Mouse (Mus musculus) liver, embryonic 14.5 days (tissue): ENCODE data around the gene C2cd4c. TPM values are rescaled to one million over a fixed set of nuclear protein-coding genes. Genes with fewer than 3 reads are reported as not detected.
A peak's percentile ranks its signal among the peaks of the same experiment; 100 is the strongest.

Experiments
- ATAC-seq: fragments of 200-750 bp; cut with Nextera tagmentation; 2 replicates; pipeline ENCODE4 v1.8.0; 2017; ENCODE audit warnings: moderate number of reproducible peaks, mild to moderate bottlenecking, moderate library complexity; ENCODE audit not compliant: insufficient read depth
- DNase-seq, 3 experiments: peaks; one replicate each; pipeline ENCODE4 v3.0.0-alpha.2; 2012 to 2013; ENCODE audit warnings: low read depth in 3 of 3, low spot score in 3 of 3
- H3K27ac ChIP-seq: fragments of 300-500 bp; sonication (generic); 2 replicates; pipeline ENCODE4 v1.5.1; 2014; ENCODE audit warnings: moderate library complexity, mild to moderate bottlenecking, control low read depth, inconsistent platforms
- H3K27me3 ChIP-seq: fragments of 300-500 bp; sonication (generic); 2 replicates; pipeline ENCODE4 v1.6.1; 2014; ENCODE audit warnings: mild to moderate bottlenecking, low read length, moderate library complexity; ENCODE audit not compliant: control insufficient read depth, insufficient read depth
- H3K36me3 ChIP-seq: fragments of 300-500 bp; sonication (generic); replicated peaks from 2 replicates; pipeline ENCODE4 v1.6.1; 2014; ENCODE audit warnings: low read depth; ENCODE audit not compliant: control insufficient read depth, insufficient read depth
- H3K4me1 ChIP-seq, 2 experiments: fragments of 200-500 bp in 1 of 2; fragments of 300-500 bp in 1 of 2; sonication (generic) in 1 of 2; replicated peaks; 2 replicates each; pipeline ENCODE4 v1.6.1; 2012 to 2014; ENCODE audit warnings: antibody characterized with exemption in 1 of 2, inconsistent platforms in 1 of 2, low read length in 1 of 2; ENCODE audit not compliant: control insufficient read depth in 2 of 2, insufficient read depth in 2 of 2
- H3K4me2 ChIP-seq: fragments of 300-500 bp; sonication (generic); 2 replicates; pipeline ENCODE4 v1.6.1; 2014; ENCODE audit warnings: low read depth, mild to moderate bottlenecking, control low read depth, moderate library complexity
- H3K4me3 ChIP-seq, 2 experiments: fragments of 200-500 bp in 1 of 2; fragments of 300-500 bp in 1 of 2; sonication (generic) in 1 of 2; 2 replicates each; pipeline ENCODE4 v1.5.1; 2012 to 2014; ENCODE audit warnings: low read depth in 2 of 2, low read length in 2 of 2, mild to moderate bottlenecking in 2 of 2, control low read depth in 1 of 2, inconsistent platforms in 1 of 2, moderate library complexity in 1 of 2; ENCODE audit not compliant: insufficient read depth in 1 of 2
- H3K9ac ChIP-seq: fragments of 300-500 bp; sonication (generic); replicated peaks from 2 replicates; pipeline ENCODE4 v1.6.1; 2014; ENCODE audit warnings: mild to moderate bottlenecking, control low read depth, moderate library complexity
- H3K9me3 ChIP-seq: fragments of 300-500 bp; sonication (generic); 2 replicates; pipeline ENCODE4 v1.6.1; 2016; ENCODE audit warnings: low read length, mixed read lengths; ENCODE audit not compliant: control insufficient read depth
- CTCF ChIP-seq: IDR thresholded peaks from 2 replicates; pipeline ENCODE4 v1.5.1; 2016; ENCODE audit warnings: antibody characterized with exemption, low read depth, control low read depth
- EP300 ChIP-seq: IDR thresholded peaks from 2 replicates; pipeline ENCODE4 v1.6.1; 2016; ENCODE audit warnings: antibody characterized with exemption, low read depth
- WGBS: fragments of 180-500 bp; shearing (Covaris S2); extraction: QIAGEN DNeasy Blood & Tissue Kit; methylation state at CpG from one replicate; pipeline ENCODE4 v1.1.7; 2014; ENCODE audit not compliant: insufficient replicate concordance; 5-methylcytosine and 5-hydroxymethylcytosine counted together
- polyA plus RNA-seq, 2 experiments: library from polyadenylated mRNA; depleted of rRNA in 1 of 2; stranded (reverse) in 1 of 2; unstranded in 1 of 2; fragments of >200 nt; fragmentation: Nextera tagmentation in 1 of 2; extraction: Ambion mirVana in 1 of 2; gene quantifications; 2 replicates each; pipeline versions ENCODE4 v1.2.1 to v1.2.3; 2012 to 2014

Gene C2cd4c
- polyA plus RNA-seq, 2 experiments: 0.01 TPM; not detected in 1

DNA sequence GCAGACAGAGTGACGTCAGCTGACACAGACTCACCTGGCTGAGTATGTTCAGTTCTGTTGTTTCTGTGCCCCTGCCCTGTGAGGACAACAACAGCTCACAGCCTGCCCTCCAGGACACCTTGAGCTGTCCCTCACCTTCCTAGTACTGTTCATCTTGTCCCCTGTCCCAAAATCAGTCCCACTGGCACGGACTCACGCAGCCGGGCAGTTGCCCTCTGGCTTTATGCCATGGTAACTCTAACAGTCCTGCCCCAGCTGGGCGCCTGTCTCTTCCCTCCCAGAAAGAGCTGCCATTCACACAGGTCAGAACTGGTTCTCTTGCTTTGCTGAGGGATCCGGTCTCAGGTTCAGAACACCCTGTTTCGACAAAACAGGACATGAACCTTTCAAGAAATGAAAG lies 39.0 kb upstream of the C2cd4c start:
- 64% methylated on average over 7 of the region's 7 CpGs for WGBS
- TF ChIP-seq CTCF: no peak
- TF ChIP-seq EP300: no peak

DNA sequence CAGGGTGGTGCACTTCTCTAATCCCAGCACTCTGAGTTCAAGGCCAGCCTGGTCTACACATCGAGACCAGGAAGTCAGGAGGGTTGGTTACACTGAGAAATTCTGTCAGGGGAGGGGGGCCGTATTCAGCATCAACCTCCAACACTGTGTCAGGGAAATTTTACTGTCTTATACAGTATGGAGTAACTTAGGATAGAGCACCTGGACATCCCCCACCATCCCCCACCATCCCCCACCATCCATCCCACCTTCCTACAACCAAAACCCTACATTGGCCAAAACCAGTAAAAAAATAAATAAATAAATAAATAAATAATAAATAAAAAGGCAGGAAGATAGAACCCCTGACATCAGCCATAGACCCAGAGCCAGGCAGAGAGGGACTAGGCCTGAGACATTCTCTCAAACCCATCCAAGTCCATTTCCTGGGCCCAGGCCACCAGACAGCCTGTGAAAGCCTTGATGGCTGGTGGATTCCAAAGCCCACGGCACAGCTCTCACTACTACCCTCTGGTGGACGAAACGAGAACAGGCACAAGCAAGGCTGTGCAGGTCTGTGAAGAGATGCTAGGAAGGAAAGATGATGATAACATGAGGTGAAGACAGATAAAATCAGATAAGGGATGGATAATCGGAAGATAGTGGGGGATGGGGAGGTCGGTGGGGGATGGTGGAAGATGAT lies 35.4 kb upstream of the C2cd4c start:
- Histone ChIP-seq H3K27me3 (no peaks in the 10 kb centered on the region), H3K4me3 (no peak overlapping the region), H3K4me2 (no peak overlapping the region), H3K9ac (no peak overlapping the region), H3K27ac (no peak overlapping the region), H3K4me1 (no peaks in the 10 kb centered on the region), H3K9me3 (no peaks in the 10 kb centered on the region), H3K36me3 (no peaks in the 10 kb centered on the region)
- peak; percentile 31 to 43 (median 36) for DNase-seq
- WGBS: 18% methylated on average over 7 of the region's 7 CpGs
- ATAC-seq: no peak
- TF ChIP-seq EP300 (no peak), CTCF (peak; percentile 96)

More for the DNA sequence above, 39.0 kb upstream of the C2cd4c start:
- no peak overlapping the region for H3K4me3 ChIP-seq
- DNase-seq: no peak
- H3K9me3 ChIP-seq: no peaks in the 10 kb centered on the region
- no peak overlapping the region for H3K9ac ChIP-seq
- no peaks in the 10 kb centered on the region for H3K4me1 ChIP-seq
- ATAC-seq: no peak
- no peak overlapping the region for H3K4me2 ChIP-seq
- no peaks in the 10 kb centered on the region for H3K36me3 ChIP-seq
- H3K27ac ChIP-seq: no peak overlapping the region
- no peaks in the 10 kb centered on the region; the same call in 1 of the 2 replicates for H3K27me3 ChIP-seq

DNA sequence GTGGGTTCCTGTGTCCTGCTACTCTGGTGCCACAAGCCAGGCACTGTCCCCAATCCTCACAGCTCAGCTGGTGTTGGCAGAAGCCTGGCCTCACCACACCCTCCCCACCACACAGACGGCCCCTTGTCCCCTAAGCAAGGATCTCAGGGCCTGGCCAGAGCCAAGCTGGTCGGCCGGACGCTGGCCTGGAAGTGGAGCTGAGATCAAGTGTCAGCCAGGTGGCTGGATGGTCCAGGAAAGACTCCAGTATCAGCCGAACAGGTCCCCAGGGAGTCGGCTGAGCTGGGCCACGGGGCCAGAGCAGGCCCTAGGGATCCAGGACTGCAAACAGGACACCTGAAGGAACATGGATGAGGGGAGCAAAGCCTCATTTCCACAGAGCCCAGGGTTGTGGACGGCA lies 31.9 kb upstream of the C2cd4c start, which contains the start of gene Odf3l2:
Gene Odf3l2, minus strand, starts transcription at position 28 of the 400 bp plus-strand sequence.
- H3K9ac ChIP-seq: no peak within 1 kb of the TSS
- no peak for ATAC-seq
- TF ChIP-seq CTCF (no peak), EP300 (no peak)
- no peaks in the 10 kb centered on the region for H3K9me3 ChIP-seq
- WGBS: 63% methylated on average over 8 of the region's 8 CpGs
- H3K27ac ChIP-seq: no peak within 1 kb of the TSS
- H3K4me1 ChIP-seq: no peaks in the 10 kb centered on the region
- H3K27me3 ChIP-seq: no peaks in the 10 kb centered on the region
- DNase-seq: no peak
- H3K4me2 ChIP-seq: no peak within 1 kb of the TSS
- H3K4me3 ChIP-seq: no peak within 1 kb of the TSS
- no peaks in the 10 kb centered on the region for H3K36me3 ChIP-seq

DNA sequence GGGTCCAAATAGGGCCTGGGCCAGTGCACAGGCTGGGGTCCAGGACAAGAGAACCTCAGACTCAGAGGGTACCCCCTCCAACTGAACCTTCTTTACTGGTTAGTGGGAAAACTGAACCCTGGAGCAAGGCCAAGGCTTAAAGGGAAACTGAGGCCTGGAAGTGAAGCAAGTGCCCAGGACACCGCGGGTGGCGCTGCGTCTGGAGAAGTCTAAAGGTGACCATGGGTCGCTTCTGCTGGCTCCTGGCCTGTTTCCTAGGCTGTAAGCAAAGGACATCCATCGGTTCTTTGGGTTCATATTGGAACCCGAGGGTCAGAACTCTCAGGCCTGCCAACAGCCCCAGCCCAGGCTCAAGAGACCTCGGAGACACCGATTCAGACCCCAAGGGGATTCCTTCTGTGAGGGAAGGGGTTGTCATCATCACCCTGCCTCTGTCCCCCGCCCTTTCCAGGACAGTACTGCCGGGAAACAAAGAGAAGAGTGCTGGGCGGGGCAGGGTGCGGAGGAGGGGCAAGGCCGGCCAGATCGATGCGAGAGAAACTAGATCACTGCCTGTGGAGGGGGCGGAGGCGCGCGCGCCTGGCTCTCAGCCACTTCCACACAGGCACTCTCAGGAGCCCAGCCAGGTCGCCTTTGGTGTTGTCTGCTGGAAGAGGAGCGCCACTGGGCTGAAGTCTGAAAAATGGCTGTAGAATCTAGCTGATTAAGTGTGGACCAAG lies 24.8 kb upstream of the C2cd4c start:
- H3K36me3 ChIP-seq: no peaks in the 10 kb centered on the region
- no peaks in the 10 kb centered on the region for H3K4me1 ChIP-seq
- H3K9ac ChIP-seq: no peak overlapping the region
- TF ChIP-seq EP300 (no peak), CTCF (no peak)
- WGBS: 7% methylated on average over 23 of the region's 23 CpGs
- no peaks in the 10 kb centered on the region for H3K9me3 ChIP-seq
- ATAC-seq (no peak), DNase-seq (no peak)
- no peak overlapping the region for H3K4me2 ChIP-seq
- H3K27me3 ChIP-seq: peaks cover 36% of the 10 kb centered on the region
- no peak overlapping the region for H3K27ac ChIP-seq
- H3K4me3 ChIP-seq: no peak overlapping the region
